Mouse (Mus musculus) heart, embryonic 11.5 days (tissue): Measurements from ENCODE around the gene Lrrc49. TPM values are rescaled to one million over a fixed set of nuclear protein-coding genes. Genes with fewer than 3 reads are reported as not detected.

Experiments
- ATAC-seq: fragments of 200-750 bp; cut with Nextera tagmentation; replicated peaks from 2 replicates; pipeline ENCODE4 v1.8.0; 2017; ENCODE audit warnings: moderate library complexity; ENCODE audit not compliant: insufficient number of reproducible peaks, low FRiP score, low TSS enrichment
- H3K27ac ChIP-seq: fragments of 300-500 bp; sonication (generic); 2 replicates; pipeline ENCODE4 v1.5.1; 2014; ENCODE audit warnings: mild to moderate bottlenecking, low read depth, low read length
- H3K27me3 ChIP-seq: fragments of 300-500 bp; sonication (generic); 2 replicates; pipeline ENCODE4 v1.6.1; 2014; ENCODE audit warnings: mild to moderate bottlenecking, low read length, mixed read lengths; ENCODE audit not compliant: control insufficient read depth, insufficient read depth
- H3K36me3 ChIP-seq: fragments of 300-500 bp; sonication (generic); 2 replicates; pipeline ENCODE4 v1.6.1; 2014; ENCODE audit warnings: mild to moderate bottlenecking, low read length, moderate library complexity, mixed read lengths; ENCODE audit not compliant: control insufficient read depth, insufficient read depth
- H3K4me1 ChIP-seq: fragments of 300-500 bp; sonication (generic); 2 replicates; pipeline ENCODE4 v1.6.1; 2014; ENCODE audit warnings: low read length; ENCODE audit not compliant: control insufficient read depth, insufficient read depth
- H3K4me2 ChIP-seq: fragments of 300-500 bp; sonication (generic); 2 replicates; pipeline ENCODE4 v1.6.1; 2014; ENCODE audit warnings: mild to moderate bottlenecking, moderate library complexity
- H3K4me3 ChIP-seq: fragments of 300-500 bp; sonication (generic); 2 replicates; pipeline ENCODE4 v1.5.1; 2014; ENCODE audit warnings: low read depth, low read length
- H3K9ac ChIP-seq: fragments of 300-500 bp; sonication (generic); 2 replicates; pipeline ENCODE4 v1.6.1; 2014; ENCODE audit warnings: mild to moderate bottlenecking, low read depth, low read length, moderate library complexity
- H3K9me3 ChIP-seq: fragments of 300-500 bp; sonication (generic); replicated peaks from 2 replicates; pipeline ENCODE4 v1.6.1; 2016; ENCODE audit warnings: low read length; ENCODE audit not compliant: control insufficient read depth
- WGBS: fragments of 180-500 bp; shearing (Covaris S2); extraction: QIAGEN DNeasy Blood & Tissue Kit; methylation state at CpG from one replicate; pipeline ENCODE4 v1.1.7; 2014; ENCODE audit not compliant: insufficient replicate concordance; 5-methylcytosine and 5-hydroxymethylcytosine counted together
- polyA plus RNA-seq: library from polyadenylated mRNA; unstranded; fragments of >200 nt; fragmentation: Nextera tagmentation; extraction: Ambion mirVana; gene quantifications from 2 replicates; pipeline ENCODE4 v1.2.1, GENCODE M21; 2014

The Lrrc49 gene
- polyA plus RNA-seq, 1 experiment from 2014 or later = 9.3 TPM

DNA sequence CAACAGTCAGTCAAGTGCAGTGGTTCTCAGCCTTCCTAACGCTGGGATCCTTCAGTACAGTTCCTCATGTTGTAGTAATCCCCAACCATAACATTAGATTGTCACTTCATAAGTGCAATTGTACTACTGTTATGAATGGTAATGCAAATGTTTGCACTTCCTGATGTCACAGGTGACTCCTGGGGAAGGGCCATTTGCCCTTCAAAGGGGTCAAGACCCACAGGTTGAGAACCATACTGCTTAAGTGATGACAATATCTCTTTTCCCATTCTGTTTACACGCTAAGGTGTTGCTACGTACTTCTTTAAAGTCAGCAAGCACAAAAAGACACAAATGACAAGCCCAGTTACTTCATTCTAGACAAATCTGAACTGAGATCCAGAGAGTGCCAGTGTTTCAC lies 22.4 kb downstream of the Lrrc49 start:
- H3K27ac ChIP-seq = no peak overlapping the region
- no peaks in the 10 kb centered on the region for H3K4me1 ChIP-seq
- no peak overlapping the region for H3K4me2 ChIP-seq
- H3K9ac ChIP-seq = no peak overlapping the region
- no peaks in the 10 kb centered on the region for H3K27me3 ChIP-seq
- no peaks in the 10 kb centered on the region for H3K9me3 ChIP-seq
- H3K4me3 ChIP-seq = no peak overlapping the region
- WGBS = 78% methylated on average over 3 of the region's 3 CpGs
- no peaks in the 10 kb centered on the region for H3K36me3 ChIP-seq
- ATAC-seq = no peak

- H3K9me3 ChIP-seq = no peaks in the 10 kb centered on the region
- no peak overlapping the region for H3K9ac ChIP-seq
- no peak overlapping the region for H3K27ac ChIP-seq
- no peak for ATAC-seq
- no peak overlapping the region for H3K4me3 ChIP-seq
- no peak overlapping the region for H3K4me2 ChIP-seq
- 79% methylated on average over 5 of the region's 5 CpGs for WGBS
- no peaks in the 10 kb centered on the region for H3K36me3 ChIP-seq
- no peaks in the 10 kb centered on the region for H3K27me3 ChIP-seq
- H3K4me1 ChIP-seq = no peaks in the 10 kb centered on the region
Measured at GRCm38 (mm10) chr9:60664866-60665265, 23.1 kb downstream of the Lrrc49 start.

- Histone ChIP-seq H3K4me2 (no peak overlapping the region), H3K4me1 (no peaks in the 10 kb centered on the region), H3K9ac (no peak overlapping the region), H3K9me3 (no peaks in the 10 kb centered on the region), H3K4me3 (no peak overlapping the region), H3K27me3 (no peaks in the 10 kb centered on the region), H3K36me3 (no peaks in the 10 kb centered on the region), H3K27ac (no peak overlapping the region)
- no peak for ATAC-seq
- WGBS = 90% methylated on average over 12 of the region's 12 CpGs
Measured at GRCm38 (mm10) chr9:60664385-60664784, 23.6 kb downstream of the Lrrc49 start.

- Histone ChIP-seq H3K4me2 (no peak overlapping the region), H3K4me1 (no peaks in the 10 kb centered on the region), H3K4me3 (no peak overlapping the region)
Measured at GRCm38 (mm10) chr9:60662936-60663335, 25.0 kb downstream of the Lrrc49 start.

GRCm38 (mm10) chr9:60653582-60653981 lies 34.4 kb downstream of the Lrrc49 start:
- Histone ChIP-seq H3K9me3 (no peaks in the 10 kb centered on the region), H3K9ac (no peak overlapping the region), H3K4me2 (no peak overlapping the region), H3K27me3 (no peaks in the 10 kb centered on the region), H3K4me1 (no peaks in the 10 kb centered on the region), H3K4me3 (no peak overlapping the region), H3K27ac (no peak overlapping the region), H3K36me3 (no peaks in the 10 kb centered on the region)
- ATAC-seq = no peak

More at GRCm38 (mm10) chr9:60662936-60663335, 25.0 kb downstream of the Lrrc49 start:
- no peak for ATAC-seq
- H3K27ac ChIP-seq = no peak overlapping the region
- H3K36me3 ChIP-seq = no peaks in the 10 kb centered on the region
- H3K9me3 ChIP-seq = no peaks in the 10 kb centered on the region
- no peaks in the 10 kb centered on the region for H3K27me3 ChIP-seq
- 82% methylated on average over 2 of the region's 2 CpGs for WGBS
- no peak overlapping the region for H3K9ac ChIP-seq

- no peak overlapping the region for H3K27ac ChIP-seq
- no peak overlapping the region for H3K4me3 ChIP-seq
- H3K9ac ChIP-seq = no peak overlapping the region
- H3K4me1 ChIP-seq = no peaks in the 10 kb centered on the region
- H3K27me3 ChIP-seq = no peaks in the 10 kb centered on the region
- 69% methylated on average over 1 of the region's 1 CpGs for WGBS
- H3K4me2 ChIP-seq = no peak overlapping the region
- no peak for ATAC-seq
- no peaks in the 10 kb centered on the region for H3K36me3 ChIP-seq
- H3K9me3 ChIP-seq = no peaks in the 10 kb centered on the region
Measured at GRCm38 (mm10) chr9:60653137-60653536, 34.8 kb downstream of the Lrrc49 start.

GRCm38 (mm10) chr9:60650277-60650676 lies 37.7 kb downstream of the Lrrc49 start:
- ATAC-seq = no peak
- no peak overlapping the region for H3K4me3 ChIP-seq
- 67% methylated on average over 6 of the region's 6 CpGs for WGBS

DNA sequence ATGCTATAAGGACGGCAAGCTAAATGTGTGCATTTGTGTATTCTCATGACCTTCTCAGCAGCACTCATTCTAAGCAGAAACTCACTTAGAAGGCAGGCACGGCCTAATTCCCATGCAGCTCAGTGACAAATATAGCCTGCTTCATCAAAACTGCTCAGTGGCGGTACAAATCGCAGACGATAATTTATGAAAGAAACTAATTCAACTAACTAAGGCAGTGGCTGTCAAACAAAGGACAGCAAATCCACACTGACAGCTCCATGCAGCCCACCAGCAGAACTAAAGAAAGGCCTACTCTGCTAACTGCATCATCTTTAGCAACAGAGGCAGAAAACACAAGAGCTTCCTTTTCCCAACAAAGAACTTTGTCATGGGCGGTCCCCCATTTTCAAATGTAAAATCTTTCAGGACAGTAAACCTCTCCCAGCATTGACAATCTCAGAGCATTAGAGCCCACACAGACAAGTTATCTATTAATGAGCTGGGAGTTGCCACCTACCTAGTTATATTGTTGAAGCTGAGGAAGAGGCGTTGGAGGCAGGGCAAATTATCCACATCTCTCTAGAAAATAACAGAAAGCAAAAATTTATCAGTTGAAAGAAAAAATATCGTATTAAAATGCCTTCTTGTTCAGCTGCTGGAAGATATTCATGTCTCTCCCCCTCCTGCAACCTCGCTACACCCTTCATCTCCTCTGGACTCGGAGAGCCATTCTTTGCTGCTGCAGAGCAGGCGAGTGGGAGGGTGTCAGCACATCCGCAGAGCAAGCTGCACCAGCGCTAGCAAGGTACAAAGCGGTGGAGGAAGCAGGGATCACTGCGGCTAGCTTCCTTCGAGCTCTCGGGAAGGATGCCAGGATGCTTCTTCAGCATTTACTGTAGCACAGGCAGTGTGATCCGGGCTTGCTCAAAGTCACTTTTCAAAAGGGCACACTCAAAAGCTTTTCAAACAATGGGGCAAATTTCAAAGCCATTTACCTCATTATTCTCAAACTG lies 38.7 kb downstream of the Lrrc49 start:
- Histone ChIP-seq H3K9me3 (no peaks in the 10 kb centered on the region), H3K4me2 (no peak overlapping the region), H3K4me3 (no peak overlapping the region), H3K9ac (no peak overlapping the region), H3K36me3 (no peaks in the 10 kb centered on the region), H3K27ac (no peak overlapping the region), H3K27me3 (no peaks in the 10 kb centered on the region), H3K4me1 (no peaks in the 10 kb centered on the region)
- 61% methylated on average over 18 of the region's 18 CpGs for WGBS
- no peak for ATAC-seq

More at GRCm38 (mm10) chr9:60650277-60650676, 37.7 kb downstream of the Lrrc49 start:
- H3K27ac ChIP-seq = no peak overlapping the region
- no peaks in the 10 kb centered on the region for H3K9me3 ChIP-seq
- no peak overlapping the region for H3K9ac ChIP-seq
- H3K27me3 ChIP-seq = no peaks in the 10 kb centered on the region
- no peaks in the 10 kb centered on the region for H3K4me1 ChIP-seq
- no peaks in the 10 kb centered on the region for H3K36me3 ChIP-seq
- H3K4me2 ChIP-seq = no peak overlapping the region

- Histone ChIP-seq H3K27ac (no peak overlapping the region), H3K27me3 (no peaks in the 10 kb centered on the region), H3K9me3 (no peaks in the 10 kb centered on the region), H3K4me3 (no peak overlapping the region), H3K9ac (no peak overlapping the region), H3K4me2 (no peak overlapping the region), H3K36me3 (no peaks in the 10 kb centered on the region), H3K4me1 (no peaks in the 10 kb centered on the region)
- no peak for ATAC-seq
- WGBS = 78% methylated on average over 2 of the region's 2 CpGs
Measured at GRCm38 (mm10) chr9:60633601-60634000, 54.4 kb downstream of the Lrrc49 start.
